Mouse (Mus musculus) right cerebral cortex, postnatal 10 days (tissue): ENCODE data around the gene Dmxl2.

Source experiments
- DNase-seq, 2 experiments: peaks; one replicate each; pipeline ENCODE4 v3.0.0; 2021; ENCODE audit warnings: low spot score in 2 of 2

Gene Dmxl2

DNA sequence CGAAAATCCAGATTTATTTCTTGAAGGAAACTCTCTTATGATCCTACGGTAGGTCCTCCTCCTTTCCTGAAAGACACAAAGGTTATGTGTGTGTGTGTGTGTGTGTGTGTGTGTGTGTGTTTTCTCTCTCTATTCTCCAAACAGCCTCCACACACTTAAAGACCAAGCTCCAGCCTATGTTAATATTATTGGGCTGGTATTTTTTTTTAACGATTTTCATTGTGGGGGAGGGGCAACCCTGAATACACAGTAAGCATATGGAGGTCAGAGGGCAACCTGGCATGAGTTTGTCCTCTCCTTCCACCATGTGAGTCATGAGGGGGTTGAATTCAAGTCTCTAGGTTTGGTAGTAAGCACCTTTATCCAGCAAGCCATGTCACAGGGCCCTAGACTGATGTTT, 1.6 kb downstream of the Dmxl2 start:
- DNase-seq, result no peak

DNA sequence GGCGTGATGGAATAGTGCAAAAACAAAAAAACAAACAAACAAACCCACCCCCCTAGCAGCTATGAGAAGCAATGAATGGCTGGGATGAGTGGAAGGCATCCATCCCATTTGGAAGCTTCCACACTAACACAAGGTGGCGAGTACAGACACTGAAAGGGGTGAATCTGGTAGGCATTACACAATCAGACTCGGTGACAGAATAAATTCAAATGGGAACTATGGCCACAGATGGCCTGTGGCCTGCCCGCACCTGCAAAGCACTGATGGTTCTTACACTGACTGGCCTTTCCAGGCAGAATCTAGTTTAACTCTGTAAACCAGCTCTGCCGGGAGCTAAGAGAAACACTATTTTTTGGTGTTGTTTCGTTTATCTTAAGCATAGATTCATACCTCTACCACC, 2.1 kb downstream of the Dmxl2 start:
- DNase-seq, result no peak

DNA sequence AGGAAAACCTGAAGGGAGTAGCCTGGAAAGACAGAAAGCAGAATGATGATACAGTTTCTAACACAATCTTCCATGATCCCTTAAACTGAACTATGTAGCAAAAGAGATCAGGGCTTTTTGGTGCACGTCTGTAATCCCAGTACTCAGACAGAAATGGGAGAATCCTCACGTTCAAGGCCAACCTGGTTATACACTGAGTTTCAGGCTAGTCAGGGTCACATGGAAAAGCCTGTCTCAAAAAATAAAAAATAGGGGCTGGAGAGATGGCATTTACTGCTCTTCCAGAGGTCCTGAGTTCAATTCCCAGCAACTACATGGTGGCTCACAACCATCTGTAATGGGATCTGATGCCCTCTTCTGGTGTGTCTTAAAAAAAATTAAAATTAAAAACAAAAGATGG, 11.0 kb downstream of the Dmxl2 start:
- no peak for DNase-seq

DNA sequence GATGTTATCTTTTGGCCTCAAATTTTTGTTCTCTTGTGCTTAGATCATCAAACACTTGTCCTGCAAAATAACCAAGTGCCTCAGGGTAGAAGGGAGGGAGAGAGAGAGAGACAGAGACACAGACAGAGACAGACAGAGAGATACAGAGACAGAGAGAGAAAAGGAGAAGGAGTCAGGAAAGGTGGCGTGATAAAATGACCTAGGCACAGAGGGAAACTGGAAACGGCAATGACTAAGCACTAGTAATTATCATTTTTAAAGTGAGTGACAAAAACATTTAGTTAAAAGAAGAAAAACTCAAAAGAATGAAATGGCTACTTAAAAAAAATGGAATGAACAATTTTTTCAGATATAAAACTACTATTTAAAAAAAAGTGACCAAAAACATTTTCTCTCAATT, 11.8 kb downstream of the Dmxl2 start:
- no peak for DNase-seq

DNA sequence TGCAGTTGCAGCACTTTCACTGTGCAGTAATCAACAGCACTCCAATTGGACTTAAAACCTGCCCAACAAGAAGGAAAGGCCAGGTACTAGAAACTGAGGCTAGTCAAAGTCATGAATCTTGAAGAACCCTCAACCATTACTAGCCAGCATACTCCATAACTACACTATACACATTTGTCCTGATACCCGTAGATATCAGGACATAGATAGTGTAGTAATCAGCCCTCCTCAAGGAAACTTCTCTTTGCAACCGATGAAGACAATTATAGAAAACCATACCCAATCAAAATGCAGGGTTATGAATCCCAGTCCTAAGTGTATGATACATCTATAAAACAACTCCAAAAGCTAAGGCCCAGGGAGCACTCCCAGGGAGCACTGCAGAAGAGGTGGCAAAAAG, 16.5 kb downstream of the Dmxl2 start:
- no peak for DNase-seq

DNA sequence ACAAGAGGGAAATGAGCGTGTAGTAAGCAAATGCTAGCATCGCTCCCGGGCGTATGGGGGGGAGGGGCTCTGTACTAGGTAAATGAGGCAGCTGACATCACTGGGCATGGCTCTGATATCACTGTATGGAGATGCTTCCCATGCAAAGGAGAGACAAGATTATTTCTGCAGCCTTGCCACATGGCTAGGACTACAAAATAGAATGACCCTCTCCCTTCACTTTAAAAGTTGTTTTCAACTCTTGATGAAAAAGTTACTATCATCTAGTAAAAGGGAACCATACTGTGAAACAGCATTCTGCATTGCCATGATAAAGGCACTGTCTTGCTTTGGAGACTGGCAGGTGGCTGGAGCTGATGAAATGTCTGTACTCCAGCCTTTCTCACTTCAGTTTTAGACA, 18.2 kb downstream of the Dmxl2 start:
- no peak for DNase-seq

DNA sequence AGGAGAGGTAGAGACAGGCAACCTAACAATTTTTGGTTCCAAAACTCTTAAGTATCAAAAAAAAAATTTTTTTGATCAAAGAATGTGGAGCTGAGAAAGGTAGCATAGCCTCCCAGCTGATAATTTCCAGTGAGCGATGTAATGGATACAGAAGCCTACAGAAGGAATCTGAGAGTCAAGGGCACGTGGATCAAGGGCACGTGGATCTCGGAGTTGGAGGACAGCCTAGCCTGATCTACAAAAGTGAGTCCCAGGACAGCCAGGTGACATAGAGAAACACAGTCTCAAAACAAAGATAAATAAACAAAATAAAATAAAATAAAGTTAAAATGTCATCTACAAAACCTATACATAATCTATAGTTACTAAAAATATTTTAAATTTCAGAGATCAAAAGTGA, 18.7 kb downstream of the Dmxl2 start:
- no peak for DNase-seq

DNA sequence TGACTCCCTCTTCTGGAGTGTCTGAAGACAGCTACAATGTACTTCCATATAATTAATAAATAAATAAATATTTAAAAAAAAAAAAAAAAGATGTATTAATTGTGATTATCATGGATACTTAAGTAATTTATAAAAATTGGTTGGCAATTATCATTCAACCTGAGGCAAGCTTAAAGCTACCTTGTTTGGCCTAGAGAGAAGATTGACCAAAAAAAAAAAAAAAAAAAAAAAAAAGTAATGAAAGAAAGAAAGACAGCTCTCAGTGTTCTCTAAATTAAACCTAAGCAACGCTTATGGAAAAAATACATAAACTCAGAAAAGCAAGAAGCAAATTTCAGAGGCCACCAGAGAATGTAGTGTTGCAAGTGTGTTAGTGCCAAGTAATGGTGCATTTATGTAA, 22.4 kb downstream of the Dmxl2 start:
- DNase-seq, result no peak

DNA sequence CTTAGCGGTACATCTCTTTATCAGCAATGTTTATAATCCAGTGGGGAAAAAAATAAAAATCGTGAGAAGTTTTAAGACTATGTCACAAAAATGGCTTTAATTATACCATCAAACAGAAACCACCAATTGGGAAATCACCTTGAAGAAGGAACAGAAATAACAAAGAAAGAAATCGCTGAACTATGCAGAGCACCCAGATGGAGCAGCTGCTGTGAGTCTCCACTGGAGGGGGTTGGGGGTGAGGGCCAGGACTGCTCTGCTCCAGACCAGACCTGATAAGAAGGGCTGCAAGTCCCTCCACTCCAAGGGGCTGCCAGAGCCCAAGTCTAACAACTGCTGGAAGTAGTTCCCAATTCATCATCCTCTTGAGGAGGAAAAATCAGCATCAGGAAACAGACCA, 23.3 kb downstream of the Dmxl2 start:
- DNase-seq, result no peak

DNA sequence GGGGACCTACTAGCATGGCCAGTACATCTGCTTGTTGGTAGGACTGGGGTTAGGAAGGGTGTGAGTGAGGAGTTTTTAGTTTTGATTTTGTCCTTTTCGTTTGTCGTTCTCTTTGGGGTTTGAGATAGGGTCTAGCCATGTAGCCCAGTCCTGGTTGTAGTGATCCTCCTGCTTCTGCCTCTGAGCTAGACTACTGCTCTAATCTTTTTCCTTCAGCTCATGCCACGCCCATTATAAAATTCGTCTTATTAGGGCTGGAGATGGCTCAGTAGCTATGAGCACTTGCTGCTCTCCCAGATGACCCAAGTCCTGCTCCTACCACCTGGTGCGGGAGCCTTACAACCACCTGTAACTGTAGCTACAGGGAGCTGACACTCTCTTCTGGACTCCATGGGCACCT, 26.9 kb downstream of the Dmxl2 start:
- no peak for DNase-seq

DNA sequence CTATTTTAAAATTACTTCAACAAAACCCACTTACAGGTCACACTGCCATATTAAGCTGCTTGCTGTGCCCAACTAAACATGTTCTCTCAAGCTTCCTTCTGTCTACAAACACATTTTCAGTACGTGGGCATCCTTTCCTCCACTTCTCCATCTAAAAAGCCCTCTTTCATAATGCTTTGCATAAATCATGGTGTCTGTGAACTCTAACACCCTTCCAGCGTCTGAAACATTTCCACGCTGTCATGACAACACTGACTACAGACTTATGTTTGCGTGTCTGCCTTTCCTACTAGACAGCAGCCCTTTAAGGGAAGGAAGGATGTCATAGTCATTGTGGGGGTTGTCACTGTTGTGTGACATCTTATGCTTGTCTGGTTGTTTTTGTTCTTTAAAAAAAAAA, 27.4 kb downstream of the Dmxl2 start:
- no peak for DNase-seq

DNA sequence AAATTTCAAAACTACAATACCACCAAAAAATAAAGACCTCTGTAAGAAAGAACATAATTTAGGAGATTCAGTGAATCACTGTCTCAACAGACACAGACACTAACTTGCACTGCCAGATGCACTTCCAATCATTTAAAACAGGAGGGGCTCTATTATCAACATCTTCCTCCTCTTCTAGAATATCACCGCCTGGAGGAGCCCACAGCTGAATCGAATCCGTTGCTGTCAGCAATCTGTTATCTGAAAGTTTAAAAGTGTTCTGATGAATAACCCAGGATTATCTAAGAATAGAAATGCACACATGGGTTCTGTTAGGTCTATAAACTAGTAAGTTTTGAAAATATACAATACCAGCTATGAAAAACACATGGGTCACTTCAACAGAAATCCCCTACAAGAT, 28.6 kb downstream of the Dmxl2 start:
- no peak for DNase-seq

DNA sequence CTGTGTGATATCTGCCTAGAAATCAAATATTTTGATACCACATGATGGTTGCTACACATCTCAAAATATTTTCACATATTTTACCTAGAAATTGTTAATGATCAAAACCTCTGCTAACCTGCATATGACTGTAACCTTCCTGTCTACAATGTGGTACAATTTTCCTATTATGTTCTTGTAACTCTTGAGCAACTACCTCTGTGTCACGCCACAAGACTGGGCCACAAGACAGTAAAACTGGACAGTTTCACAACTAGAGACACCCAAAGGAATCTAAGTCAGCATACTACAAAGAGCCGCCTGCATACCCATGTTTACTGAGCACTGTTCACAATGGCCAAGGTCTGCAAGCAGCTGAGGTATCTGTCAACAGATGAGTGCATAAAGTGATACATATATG, 32.1 kb downstream of the Dmxl2 start:
- no peak for DNase-seq

DNA sequence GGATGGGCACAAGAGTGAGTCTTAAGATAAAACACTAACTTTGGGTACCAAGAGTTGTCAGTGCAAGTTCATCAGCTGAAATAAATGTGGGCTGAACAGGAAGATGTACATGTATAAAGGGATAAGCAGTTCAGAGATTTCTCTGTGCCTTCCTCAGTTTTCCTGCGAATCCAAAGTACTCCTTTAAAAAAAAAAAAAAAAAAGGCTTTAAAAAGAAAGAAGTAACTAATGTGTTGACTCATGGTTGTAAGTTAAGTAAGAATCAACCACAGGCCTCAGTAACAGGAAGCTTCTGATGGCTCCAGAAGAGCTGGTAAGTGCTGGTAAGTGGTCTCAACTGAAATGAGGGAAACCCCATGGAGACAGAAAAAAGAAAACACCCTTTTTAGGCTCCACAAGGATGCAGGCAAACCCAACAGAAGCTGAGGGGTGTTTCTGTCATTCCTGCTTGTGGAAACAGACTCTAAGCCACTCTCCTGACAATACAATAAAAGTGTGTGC, 33.9 kb downstream of the Dmxl2 start:
- no peak for DNase-seq

DNA sequence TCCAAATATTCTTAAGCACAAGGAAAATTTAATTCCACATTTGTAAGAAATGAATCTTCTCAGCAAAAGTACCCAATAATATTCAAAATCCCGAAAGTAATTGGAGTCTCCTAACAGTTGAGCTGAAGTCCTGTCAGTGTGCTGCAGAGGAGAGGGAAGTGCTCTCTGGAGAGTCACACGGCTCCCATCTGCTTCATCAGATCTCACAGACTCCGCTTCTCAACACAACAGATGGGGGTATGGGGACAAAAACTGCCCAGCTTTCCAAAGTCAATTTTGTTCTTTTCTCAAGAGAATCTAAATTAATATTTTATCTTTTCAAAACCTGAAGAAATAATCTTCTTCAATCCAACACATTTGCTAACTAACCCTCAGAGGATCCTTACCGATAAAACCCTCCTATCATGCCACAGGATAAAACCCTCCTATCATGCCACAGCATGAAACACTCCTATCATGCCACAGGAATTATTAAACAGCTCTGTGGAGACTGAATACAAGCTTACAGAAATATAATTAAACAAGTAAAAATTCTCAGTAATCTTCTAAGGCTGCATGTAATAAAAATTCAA, 37.9 kb downstream of the Dmxl2 start:
- DNase-seq, result peak in 1 of 2 experiments; percentile 52

DNA sequence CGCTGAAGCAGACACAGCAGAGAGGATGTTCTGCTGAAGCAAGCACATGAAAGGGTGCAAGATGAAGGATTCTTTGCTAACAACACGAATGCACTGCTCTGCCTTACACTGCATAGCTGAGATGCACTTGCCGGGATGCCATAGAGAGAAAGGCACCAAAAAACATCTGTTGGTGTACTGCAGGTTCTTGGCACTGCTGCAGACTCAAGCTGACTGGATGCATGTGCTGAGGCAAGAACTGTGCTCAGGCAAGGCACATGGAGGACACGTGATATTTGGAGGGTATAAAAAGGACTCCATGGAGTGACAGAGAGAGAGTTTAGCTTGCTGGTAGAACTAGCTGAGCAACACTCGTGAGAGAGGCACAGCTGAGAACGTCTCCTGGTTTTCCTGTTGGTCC, 62.4 kb downstream of the Dmxl2 start:
- DNase-seq, result no peak

DNA sequence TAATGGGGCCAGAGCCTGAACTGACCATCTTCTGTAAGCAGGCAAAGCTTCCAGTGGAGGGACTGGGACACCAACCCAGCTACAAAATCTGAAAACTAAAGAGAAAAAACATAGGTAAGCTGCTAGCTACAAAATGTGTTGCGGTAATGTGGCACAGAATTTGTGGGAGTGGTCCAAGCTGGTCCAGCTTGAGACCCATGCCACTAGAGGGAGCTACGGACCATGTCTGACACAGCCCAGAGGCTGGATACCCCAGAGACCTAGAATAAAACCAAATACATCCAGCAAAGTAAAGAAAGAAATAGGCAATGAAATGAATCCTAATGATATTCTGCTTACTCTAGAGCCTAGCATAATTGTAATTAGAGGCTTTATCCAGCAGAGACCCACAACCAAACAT, 63.2 kb downstream of the Dmxl2 start:
- DNase-seq, result peak in 1 of 2 experiments; percentile 59

DNA sequence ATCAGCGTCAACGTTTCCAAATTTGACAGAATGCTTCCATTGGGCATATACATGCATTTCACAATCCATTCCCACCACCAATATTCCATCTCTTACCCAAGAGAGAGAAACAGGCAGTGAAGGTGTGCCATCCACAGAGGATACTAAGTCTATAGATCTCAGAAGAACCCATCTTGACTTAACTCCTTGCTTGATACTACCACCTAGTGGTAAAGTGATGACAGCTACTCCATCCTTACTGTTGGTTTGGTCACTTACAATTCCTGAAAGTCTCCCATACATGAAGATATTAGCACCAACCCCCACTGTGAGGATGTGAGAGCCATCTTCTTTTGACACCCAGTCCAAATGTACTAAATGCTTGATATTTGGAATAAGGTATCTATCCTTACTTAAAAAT, 85.2 kb downstream of the Dmxl2 start:
- DNase-seq, result no peak

DNA sequence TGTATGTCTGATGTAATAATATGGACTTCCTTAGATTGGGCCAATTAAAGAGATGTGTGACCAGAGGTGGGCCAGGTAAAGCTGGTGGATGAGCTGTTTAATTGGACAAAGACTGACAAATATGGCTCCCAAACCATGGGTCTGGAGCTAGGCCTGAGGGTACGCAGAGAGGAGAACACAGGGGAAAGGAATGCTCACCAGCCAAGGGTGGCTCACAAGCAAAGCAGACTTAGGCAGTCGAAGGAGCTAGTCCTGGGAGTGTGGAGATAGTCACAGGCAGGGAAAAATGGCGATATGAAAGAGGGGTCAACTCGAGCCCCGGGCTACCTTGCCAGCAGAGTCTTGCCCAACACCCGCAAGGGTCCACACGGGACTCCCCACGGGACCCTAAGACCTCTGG, 144.7 kb downstream of the Dmxl2 start:
- no peak for DNase-seq

DNA sequence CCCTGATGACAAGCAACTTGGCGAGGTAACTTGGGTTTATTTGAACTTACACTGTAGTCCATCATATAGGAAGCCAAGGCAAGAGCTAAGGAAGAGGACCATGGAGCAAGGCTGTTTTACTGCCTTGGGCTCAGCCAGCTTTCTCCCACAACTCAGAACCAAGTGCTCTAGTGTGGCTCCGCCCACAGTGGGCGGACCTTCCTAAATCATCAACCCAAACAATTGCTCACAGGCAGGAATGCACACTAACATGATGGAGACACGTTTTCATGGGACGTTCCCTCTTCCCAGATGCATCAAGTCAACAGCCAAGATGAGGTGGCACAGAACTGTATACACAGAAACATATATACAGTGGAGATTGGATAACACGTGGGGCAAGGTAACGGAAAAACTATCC, 159.4 kb downstream of the Dmxl2 start:
- no peak for DNase-seq

DNA sequence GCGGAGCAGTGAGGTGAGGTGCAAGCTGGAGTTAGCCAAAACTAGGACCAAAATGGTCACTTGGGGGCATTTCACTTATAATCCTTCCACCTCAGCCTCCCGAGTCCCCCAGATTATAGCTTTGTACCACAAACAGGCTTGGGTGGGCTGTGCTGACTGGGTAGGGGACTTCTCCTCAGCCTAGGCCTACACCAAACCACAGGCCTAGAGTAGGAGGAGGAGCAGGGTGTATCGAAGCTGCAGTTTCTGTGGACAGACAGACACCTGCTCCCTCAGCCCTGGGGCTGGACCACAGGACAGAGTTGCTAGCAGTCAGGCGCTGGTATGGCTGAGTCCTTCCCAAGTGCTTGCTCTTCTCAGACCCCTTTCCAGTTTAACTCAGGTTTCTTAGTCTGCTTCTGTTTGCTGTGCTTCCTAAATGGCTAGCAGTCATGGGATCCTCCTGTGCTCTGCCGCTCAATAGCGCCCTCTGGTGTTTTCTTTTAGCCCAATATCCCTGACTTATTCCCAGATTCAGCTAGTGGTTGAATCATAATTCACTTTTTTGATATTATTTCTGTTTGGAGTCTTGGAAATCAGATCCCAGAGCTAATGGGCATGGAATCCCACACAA, 164.8 kb downstream of the Dmxl2 start:
- peak; percentile 76 to 82 for DNase-seq

DNA sequence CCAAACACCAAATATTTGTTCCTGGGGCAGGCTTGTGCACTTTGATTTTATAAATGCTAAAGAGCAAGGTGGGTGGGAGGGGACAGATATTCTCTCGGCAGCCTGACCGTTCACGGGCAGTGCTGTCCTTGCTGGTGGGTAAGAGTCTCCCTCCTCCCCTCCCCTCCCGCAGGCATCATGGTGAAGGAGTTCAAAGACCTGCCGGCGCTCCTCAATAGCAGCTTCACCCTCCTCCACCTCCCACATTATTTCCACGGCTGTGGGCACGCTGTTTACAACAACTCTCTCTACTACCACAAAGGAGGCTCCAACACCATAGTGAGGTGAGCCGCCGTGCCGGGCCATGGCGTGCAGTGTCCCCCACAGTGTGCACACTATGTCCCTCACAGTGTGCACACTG, 165.8 kb downstream of the Dmxl2 start:
- no peak for DNase-seq

DNA sequence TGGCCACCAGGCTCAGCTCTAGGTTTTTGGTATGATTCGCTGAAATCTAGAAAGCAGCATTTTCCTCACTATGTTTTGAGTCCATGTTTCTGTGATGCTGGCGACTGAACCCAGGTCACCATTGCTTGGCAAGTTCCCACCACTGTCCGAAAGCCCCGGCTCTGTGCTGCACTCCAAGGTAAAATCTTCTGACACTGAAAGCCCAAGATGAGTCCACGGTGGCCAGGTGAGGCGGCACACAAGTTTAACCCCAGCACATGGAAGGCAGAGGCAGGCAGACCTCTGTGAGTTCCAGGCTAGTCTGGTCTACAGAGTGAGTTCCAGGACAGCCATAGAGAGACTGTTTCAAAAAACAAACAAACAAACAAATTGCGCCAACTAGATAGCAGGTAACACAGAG, 172.2 kb downstream of the Dmxl2 start:
- no peak for DNase-seq

DNA sequence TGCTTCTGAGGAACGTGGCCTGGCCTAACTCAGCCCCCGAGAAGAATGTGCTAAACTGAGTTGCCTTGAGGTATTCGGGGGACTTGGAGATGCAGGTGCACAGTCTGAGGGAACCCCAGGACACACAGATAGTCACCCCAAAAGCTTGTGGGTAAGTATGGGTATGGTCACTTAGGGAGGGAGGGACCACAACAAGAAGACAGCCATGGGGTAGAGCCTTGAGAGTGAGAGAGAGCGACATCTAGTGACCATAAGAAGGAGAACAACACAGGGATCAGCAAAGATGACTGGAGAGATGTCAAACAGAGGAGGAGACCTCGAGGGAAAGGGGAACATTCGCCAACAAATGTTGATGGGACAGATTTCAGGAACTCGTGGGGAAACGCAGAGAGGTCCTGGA, 178.0 kb downstream of the Dmxl2 start:
- DNase-seq, result no peak
